Mouse (Mus musculus): ENCODE data around the gene Ube2q2.

DNA sequence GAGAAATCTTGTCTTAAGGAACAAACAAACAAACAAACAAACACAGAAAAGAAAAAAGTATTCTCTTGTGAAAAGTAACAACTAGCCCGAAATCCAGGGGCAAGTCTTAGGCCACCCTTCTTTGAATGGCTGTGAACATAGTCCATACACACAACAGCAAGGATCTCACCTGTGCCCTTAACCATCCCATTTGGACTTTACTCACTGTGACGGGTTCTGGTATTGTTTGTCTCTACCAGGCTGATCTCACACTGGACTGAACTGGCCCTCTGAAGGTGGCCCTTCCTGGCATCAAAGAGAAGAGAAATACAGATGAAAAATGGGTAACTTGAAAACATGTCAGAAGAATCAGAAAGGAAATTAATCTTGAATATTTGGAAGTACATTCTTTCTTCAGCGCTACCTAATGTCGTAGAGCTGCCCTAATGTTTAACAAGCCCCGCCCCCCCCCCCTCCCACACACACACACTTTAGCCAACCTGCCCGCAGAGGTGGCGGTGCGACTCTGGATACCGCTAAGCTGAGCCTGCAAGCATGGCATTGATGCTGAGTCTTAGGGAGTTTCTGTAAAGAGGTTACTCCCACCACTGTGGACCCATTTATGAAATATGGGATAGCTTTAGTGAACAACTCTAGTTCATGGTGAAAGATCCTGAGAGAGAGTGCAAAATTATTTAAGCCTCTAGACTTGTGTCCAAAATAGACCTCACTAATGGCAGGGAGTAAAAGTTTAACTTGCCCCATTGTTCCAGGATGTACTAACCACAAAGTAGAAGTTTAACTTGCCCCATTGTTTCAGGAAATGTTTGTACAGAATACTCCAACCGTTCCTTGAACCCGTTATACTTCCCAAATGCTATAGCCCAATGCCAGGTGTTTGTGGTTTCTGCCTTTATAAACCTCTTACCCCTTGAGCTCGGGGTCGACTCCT lies 87.8 kb downstream of the Ube2q2 start:
- TF ChIP-seq TCF3 (IDR thresholded peaks at IDR 0.05; ENCODE audit: insufficient read length, low read depth), result no peak
- TF ChIP-seq POLR2A (IDR thresholded peaks at IDR 0.05; ENCODE audit: insufficient read length, low read depth), result no peak
